Mouse (Mus musculus) bone marrow, adult 2 months (tissue): ENCODE data around the gene Cog6.

ENCODE experiments used
- CTCF ChIP-seq: fragments of 200-500 bp; IDR thresholded peaks from 2 replicates; pipeline ENCODE4 v1.5.1; 2011; ENCODE audit warnings: low read length, control low read depth; ENCODE audit not compliant: control insufficient read depth, insufficient read depth
- POLR2A ChIP-seq: fragments of 200-500 bp; IDR thresholded peaks from 2 replicates; pipeline ENCODE4 v1.6.1; 2011; ENCODE audit warnings: low read depth, mild to moderate bottlenecking, control low read depth, low read length, borderline replicate concordance; ENCODE audit not compliant: control insufficient read depth

DNA sequence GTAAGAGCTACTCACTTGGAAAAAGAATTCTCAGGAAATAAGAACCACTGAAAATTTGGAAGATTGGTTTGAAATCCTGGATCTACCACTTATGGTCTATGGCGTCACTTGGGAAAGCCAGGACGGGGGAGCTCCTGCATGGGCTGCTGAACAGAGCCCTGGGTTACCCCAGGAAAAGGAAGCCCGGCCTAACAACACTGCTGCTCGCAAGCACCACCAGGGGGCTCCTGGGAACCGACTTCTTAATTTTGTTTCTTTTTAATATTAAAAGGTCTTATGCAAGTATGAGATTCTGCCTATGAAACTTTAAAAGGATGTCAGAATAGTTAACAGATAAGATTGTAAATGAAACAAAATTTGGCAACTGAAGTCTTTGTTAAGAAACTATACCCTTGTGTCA is 22.4 kb downstream of the Cog6 start:
- TF ChIP-seq CTCF (no peak), POLR2A (no peak)
